Mouse (Mus musculus): ENCODE results near the gene Plcl2.

DNA sequence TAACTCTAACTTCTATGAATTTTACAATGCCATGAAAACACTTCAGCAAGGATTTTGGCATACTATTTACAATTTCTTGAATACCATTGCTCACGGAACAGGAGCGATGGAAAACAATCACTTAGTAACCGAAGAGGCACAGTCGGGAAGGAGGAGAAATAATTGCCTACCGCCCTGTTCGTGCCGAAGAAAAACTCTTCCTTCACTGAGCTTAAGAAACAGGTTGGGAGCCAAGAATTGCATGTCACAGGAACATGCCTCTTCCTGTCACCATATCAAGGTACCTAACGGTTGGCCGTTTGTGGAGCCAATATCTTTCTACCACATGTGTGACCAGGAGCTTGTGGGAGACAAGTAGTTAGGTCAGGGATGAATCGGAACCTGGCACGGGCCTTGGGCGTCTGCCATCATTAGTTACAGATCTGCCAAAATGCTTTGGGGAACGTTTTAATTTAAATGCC lies 2.3 kb upstream of the Plcl2 start:
- no peak for TF ChIP-seq CTCF (IDR thresholded peaks at IDR 0.05; ENCODE audit: borderline replicate concordance, control insufficient read depth, extremely low read depth, insufficient read depth, low read length, poor library complexity)
- no peak for TF ChIP-seq POLR2A (IDR thresholded peaks at IDR 0.05; ENCODE audit: control insufficient read depth, extremely low read depth, insufficient read depth, low read length, poor library complexity)
